Mouse (Mus musculus) ovary, postnatal 36 days (tissue): Measurements from ENCODE around the gene Nkx1-2.
A peak's percentile ranks its signal among the peaks of the same experiment; 100 is the strongest.

Experiments
- DNase-seq: peaks from one replicate; pipeline ENCODE4 v3.0.0; 2022; ENCODE audit warnings: low spot score, mixed read lengths

The Nkx1-2 gene

GRCm38 (mm10) chr7:132599071-132599975, at the start of gene Nkx1-2:
Gene Nkx1-2, minus strand, starts transcription at chr7:132599637.
- DNase-seq, result no peak

GRCm38 (mm10) chr7:132646514-132646913, 47.1 kb upstream of the Nkx1-2 start:
- DNase-seq, result no peak

- DNase-seq, result no peak
Observed at GRCm38 (mm10) chr7:132644605-132645279, 45.3 kb upstream of the Nkx1-2 start.

- DNase-seq, result no peak
Observed at GRCm38 (mm10) chr7:132641606-132642005, 42.2 kb upstream of the Nkx1-2 start.

- DNase-seq, result no peak
Observed at GRCm38 (mm10) chr7:132640946-132641345, 41.5 kb upstream of the Nkx1-2 start.

GRCm38 (mm10) chr7:132638446-132639087, 39.1 kb upstream of the Nkx1-2 start:
- DNase-seq, result no peak

GRCm38 (mm10) chr7:132637292-132637691, 37.9 kb upstream of the Nkx1-2 start:
- DNase-seq, result no peak

GRCm38 (mm10) chr7:132631313-132631712, 31.9 kb upstream of the Nkx1-2 start:
- DNase-seq, result no peak

GRCm38 (mm10) chr7:132627448-132627847, 28.0 kb upstream of the Nkx1-2 start:
- no peak for DNase-seq

- DNase-seq, result no peak
Observed at GRCm38 (mm10) chr7:132626174-132626573, 26.7 kb upstream of the Nkx1-2 start.

- DNase-seq, result no peak
Observed at GRCm38 (mm10) chr7:132624161-132624560, 24.7 kb upstream of the Nkx1-2 start.

GRCm38 (mm10) chr7:132619975-132620918, 20.8 kb upstream of the Nkx1-2 start:
- DNase-seq, result no peak

- DNase-seq, result no peak
Observed at GRCm38 (mm10) chr7:132619549-132619948, 20.1 kb upstream of the Nkx1-2 start.

GRCm38 (mm10) chr7:132617021-132617564, 17.7 kb upstream of the Nkx1-2 start:
- no peak for DNase-seq

- no peak for DNase-seq
Observed at GRCm38 (mm10) chr7:132616391-132616790, 17.0 kb upstream of the Nkx1-2 start.

GRCm38 (mm10) chr7:132615346-132615745, 15.9 kb upstream of the Nkx1-2 start:
- DNase-seq, result peak; percentile 21

GRCm38 (mm10) chr7:132611530-132611929, 12.1 kb upstream of the Nkx1-2 start:
- no peak for DNase-seq

GRCm38 (mm10) chr7:132610468-132611318, 11.3 kb upstream of the Nkx1-2 start, which contains the start of gene Lhpp:
Gene Lhpp, plus strand, starts transcription at chr7:132610638.
- DNase-seq, result peak; percentile 84

GRCm38 (mm10) chr7:132608316-132609020, 9.0 kb upstream of the Nkx1-2 start:
- no peak for DNase-seq

- DNase-seq, result no peak
Observed at GRCm38 (mm10) chr7:132605689-132606088, 6.3 kb upstream of the Nkx1-2 start.
